Mouse (Mus musculus) limb, embryonic 10.5 days (tissue): ENCODE results near the gene Olfr588-ps1. TPM values are rescaled to one million over a fixed set of nuclear protein-coding genes. Genes with fewer than 3 reads are reported as not detected.
"Not testable (repeated sequence)": the region's sequence is repeated elsewhere in the genome, so short reads cannot be mapped to it uniquely, and the experiment has no call there.

Experiments
- DNase-seq: peaks from one replicate; pipeline ENCODE4 v3.0.0-alpha.2; 2017; ENCODE audit warnings: low spot score
- H3K27ac ChIP-seq: fragments of 300-500 bp; sonication (generic); 2 replicates; pipeline ENCODE4 v1.5.1; 2016; ENCODE audit warnings: mild to moderate bottlenecking
- H3K27me3 ChIP-seq: fragments of 300-500 bp; sonication (generic); 2 replicates; pipeline ENCODE4 v1.6.1; 2016; ENCODE audit warnings: low read depth, mild to moderate bottlenecking; ENCODE audit not compliant: poor library complexity, severe bottlenecking
- H3K36me3 ChIP-seq: fragments of 300-500 bp; sonication (generic); 2 replicates; pipeline ENCODE4 v1.6.1; 2016; ENCODE audit warnings: mild to moderate bottlenecking, moderate library complexity
- H3K4me1 ChIP-seq: fragments of 300-500 bp; sonication (generic); 2 replicates; pipeline ENCODE4 v1.6.1; 2016
- H3K4me3 ChIP-seq: fragments of 300-500 bp; sonication (generic); 2 replicates; pipeline ENCODE4 v1.5.1; 2016; ENCODE audit warnings: mild to moderate bottlenecking, moderate library complexity
- H3K9me3 ChIP-seq: fragments of 300-500 bp; sonication (generic); replicated peaks from 2 replicates; pipeline ENCODE4 v1.6.1; 2016; ENCODE audit warnings: mild to moderate bottlenecking
- WGBS: fragments of 180-500 bp; shearing (Covaris S2); methylation state at CpG from one replicate; pipeline ENCODE4 v1.1.7; 2016; 5-methylcytosine and 5-hydroxymethylcytosine counted together
- polyA plus RNA-seq: library from polyadenylated mRNA; unstranded; fragments of >200 nt; fragmentation: Nextera tagmentation; extraction: Ambion mirVana; gene quantifications from 2 replicates; pipeline ENCODE4 v1.2.1, GENCODE M21; 2016

The Olfr588-ps1 gene
- not detected in 2 replicates for polyA plus RNA-seq

DNA sequence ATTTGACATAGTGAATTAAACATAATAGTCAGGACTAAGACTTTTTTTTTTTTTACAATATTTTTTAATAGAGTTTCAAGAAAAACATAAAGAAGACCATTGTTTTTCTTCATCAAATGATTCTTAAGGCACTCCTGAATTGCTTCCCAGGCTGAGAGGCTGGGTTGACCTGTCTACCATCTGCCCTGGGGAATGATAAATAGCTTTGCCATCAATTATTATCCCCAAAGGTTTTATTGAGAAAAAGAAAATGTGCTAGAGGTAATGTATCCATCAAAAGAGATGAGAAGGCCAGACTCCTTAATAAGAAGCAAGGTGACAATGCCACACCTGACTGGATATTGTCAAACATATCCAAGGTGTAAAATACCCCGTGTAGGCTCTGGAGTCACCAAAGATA is at the start of gene Olfr588-ps1:
Olfr588-ps1 (plus strand) TSS at position 301 of the 400 bp plus-strand sequence.
- H3K27ac ChIP-seq = no peak within 1 kb of the TSS
- WGBS = 88% methylated on average over 1 of the region's 1 CpGs

DNA sequence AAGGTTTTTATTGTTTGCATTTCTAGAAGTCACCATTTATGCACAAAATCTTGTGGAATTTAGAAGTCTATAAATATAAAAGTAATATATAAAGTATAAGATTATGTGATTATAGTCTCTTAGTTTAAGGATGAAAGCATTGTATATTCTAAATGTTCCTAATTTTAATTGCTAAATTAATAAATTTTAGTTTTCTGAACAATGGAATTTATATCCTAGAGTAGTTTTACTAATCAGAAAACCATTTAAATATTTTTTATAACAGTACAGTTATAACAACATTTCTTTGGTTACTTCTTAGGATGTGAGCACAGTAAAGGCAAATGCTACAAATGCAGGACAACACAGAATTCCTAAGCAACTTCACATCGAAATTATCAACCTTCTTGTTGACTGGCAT is 43.3 kb upstream of the Olfr588-ps1 start, which contains the start of gene Olfr585:
Olfr585 (plus strand) TSS at position 301 of the 400 bp plus-strand sequence.
- H3K36me3 ChIP-seq = no peaks in the 10 kb centered on the region
- H3K9me3 ChIP-seq = no peaks in the 10 kb centered on the region
- no peak for DNase-seq
- no peak within 1 kb of the TSS for H3K4me3 ChIP-seq
- H3K27ac ChIP-seq = no peak within 1 kb of the TSS
- H3K27me3 ChIP-seq = no peaks in the 10 kb centered on the region
- 86% methylated on average over 1 of the region's 1 CpGs for WGBS
- H3K4me1 ChIP-seq = no peaks in the 10 kb centered on the region

More for the DNA sequence above, at the start of gene Olfr588-ps1:
- no peaks in the 10 kb centered on the region for H3K36me3 ChIP-seq
- no peaks in the 10 kb centered on the region for H3K27me3 ChIP-seq
- DNase-seq = no peak
- no peaks in the 10 kb centered on the region for H3K4me1 ChIP-seq
- H3K9me3 ChIP-seq = no peaks in the 10 kb centered on the region
- H3K4me3 ChIP-seq = no peak within 1 kb of the TSS

DNA sequence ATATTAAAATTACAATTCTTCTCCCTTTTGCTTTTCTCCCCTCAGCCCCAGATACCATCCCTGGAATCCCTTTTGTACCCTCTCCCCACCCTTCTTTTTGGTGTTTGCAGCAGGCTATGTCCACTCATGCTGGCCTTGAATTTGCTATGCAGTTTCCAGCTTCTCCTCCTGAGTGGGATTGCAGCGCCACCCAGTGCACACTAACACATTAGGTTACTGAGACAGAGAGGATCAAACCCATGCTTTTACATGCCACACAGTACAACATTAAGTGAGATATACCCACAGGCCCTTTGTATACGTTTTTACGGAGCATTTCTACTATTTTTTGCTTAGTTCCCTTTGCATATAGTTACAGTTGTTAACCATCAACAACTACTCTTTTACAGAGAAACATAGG is 21.3 kb upstream of the Olfr588-ps1 start:
- Histone ChIP-seq H3K4me3 (no peak overlapping the region), H3K4me1 (no peaks in the 10 kb centered on the region), H3K27me3 (no peaks in the 10 kb centered on the region), H3K36me3 (no peaks in the 10 kb centered on the region), H3K27ac (no peak overlapping the region), H3K9me3 (no peaks in the 10 kb centered on the region)
- WGBS = 54% methylated on average over 3 of the region's 3 CpGs
- no peak for DNase-seq

DNA sequence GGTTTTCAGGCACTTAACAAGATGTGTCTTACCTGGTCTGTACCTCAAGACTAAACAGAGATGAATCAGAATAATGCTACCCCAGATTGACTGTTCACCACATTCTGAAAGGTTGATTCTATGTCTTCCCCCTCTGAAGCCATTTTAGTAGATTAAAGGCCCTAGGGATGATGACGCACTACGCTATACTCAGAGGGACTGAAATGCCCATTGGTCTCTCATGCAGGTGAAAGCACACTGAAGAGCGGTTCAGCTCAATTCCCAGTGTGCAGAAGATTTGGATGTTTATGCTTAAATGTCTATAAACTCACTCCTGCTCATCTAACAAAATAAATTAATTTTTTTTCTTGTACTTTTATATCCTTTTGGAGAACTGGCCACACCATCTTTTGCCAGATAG is 15.1 kb upstream of the Olfr588-ps1 start, which contains the start of gene Olfr586:
Olfr586 (minus strand) TSS at position 101 of the 400 bp plus-strand sequence.
- Histone ChIP-seq H3K4me3 (no peak within 1 kb of the TSS), H3K27me3 (no peaks in the 10 kb centered on the region), H3K4me1 (no peaks in the 10 kb centered on the region), H3K9me3 (no peaks in the 10 kb centered on the region), H3K36me3 (no peaks in the 10 kb centered on the region), H3K27ac (no peak within 1 kb of the TSS)
- 94% methylated on average over 3 of the region's 3 CpGs for WGBS
- no peak for DNase-seq

DNA sequence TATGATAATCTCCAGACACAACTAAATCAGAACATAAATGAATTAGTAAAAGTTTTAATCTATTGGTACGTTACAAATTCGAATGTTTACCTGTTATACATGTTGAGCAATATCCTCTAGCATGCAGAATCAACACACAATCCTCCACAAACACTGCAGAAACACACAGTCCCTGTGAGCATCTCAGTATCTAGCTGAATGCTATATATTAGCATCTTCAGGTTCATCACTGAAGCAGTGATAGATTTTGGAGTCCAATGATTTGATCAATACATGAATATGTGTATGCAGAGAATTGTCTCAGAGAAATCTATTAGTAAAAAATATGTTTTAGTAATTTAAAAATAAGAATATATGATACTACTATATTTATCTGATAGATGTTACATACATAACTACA is 15.6 kb downstream of the Olfr588-ps1 start, which contains the start of gene Olfr589:
Olfr589 (minus strand) TSS at position 101 of the 400 bp plus-strand sequence.
- Histone ChIP-seq H3K36me3 (no peaks in the 10 kb centered on the region), H3K27ac (no peak within 1 kb of the TSS), H3K9me3 (no peaks in the 10 kb centered on the region), H3K4me3 (no peak within 1 kb of the TSS), H3K4me1 (no peaks in the 10 kb centered on the region), H3K27me3 (no peaks in the 10 kb centered on the region)
- WGBS = 75% methylated on average over 2 of the region's 2 CpGs
- DNase-seq = no peak

DNA sequence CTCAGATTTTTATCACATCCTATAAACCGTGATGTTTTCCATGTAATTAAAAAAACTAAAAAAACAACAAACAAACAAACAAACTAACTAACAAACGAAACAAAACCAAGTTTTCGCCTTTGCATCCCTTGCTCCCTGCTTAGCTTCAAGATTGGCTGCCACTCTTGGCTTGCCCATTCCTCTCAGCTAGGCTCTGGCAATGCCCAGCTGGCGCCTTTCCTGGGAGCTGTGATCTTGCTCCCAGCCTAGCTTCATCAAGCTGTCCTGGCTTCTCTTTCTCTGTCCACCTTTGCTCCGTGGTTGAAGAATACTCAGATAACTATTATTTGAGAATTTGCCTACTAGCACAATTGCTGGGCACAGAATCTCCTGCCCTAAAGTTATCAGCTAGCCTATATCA is 29.0 kb downstream of the Olfr588-ps1 start:
- H3K4me3 ChIP-seq = no peak overlapping the region
- H3K36me3 ChIP-seq = no peaks in the 10 kb centered on the region
- WGBS = 84% methylated on average over 5 of the region's 5 CpGs
- H3K27ac ChIP-seq = no peak overlapping the region
- no peak for DNase-seq
- H3K27me3 ChIP-seq = no peaks in the 10 kb centered on the region
- no peaks in the 10 kb centered on the region for H3K4me1 ChIP-seq
- H3K9me3 ChIP-seq = no peaks in the 10 kb centered on the region

DNA sequence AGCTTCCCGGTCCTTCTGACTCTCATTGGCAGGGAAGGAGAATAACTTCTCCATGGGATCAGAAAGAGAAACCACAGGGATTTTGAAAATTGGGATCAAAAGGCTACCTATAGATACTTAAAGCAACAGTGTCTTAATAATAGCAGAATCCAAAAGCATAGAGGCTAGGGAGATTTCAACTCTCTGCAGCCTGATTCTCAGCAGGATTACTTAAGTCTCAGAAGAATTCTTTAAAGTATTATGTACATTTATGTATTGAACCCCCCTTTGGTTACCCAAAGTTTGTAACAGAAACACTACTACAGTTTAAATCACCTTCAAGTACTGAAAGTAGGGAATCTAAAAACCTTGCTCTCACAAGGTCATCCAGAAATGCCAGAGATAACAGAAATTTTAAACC is 37.6 kb downstream of the Olfr588-ps1 start, which contains the start of gene Olfr591:
Olfr591 (minus strand) TSS at position 101 of the 400 bp plus-strand sequence.
- 69% methylated on average over 1 of the region's 1 CpGs for WGBS
- Histone ChIP-seq H3K27me3 (no peaks in the 10 kb centered on the region), H3K9me3 (no peaks in the 10 kb centered on the region), H3K36me3 (no peaks in the 10 kb centered on the region), H3K4me3 (no peak within 1 kb of the TSS), H3K4me1 (no peaks in the 10 kb centered on the region), H3K27ac (no peak within 1 kb of the TSS)
- DNase-seq = no peak

DNA sequence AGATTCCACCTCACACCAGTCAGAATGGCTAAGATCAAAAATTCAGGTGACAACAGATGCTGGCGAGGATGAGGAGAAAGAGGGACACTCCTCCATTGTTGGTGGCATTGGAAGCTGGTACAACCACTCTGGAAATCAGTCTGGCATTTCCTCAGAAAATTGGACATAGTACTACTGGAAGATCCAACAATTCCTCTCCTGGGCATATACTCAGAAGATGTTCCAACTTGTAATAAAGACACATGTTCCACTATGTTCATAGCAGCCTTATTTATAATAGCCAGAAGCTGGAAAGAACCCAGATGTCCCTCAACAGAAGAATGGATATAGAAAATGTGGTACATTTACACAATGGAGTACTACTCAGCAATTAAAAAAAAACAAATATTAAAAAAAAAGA is 43.8 kb downstream of the Olfr588-ps1 start, which contains the start of gene Olfr592:
Olfr592 (plus strand) TSS at position 301 of the 400 bp plus-strand sequence.
- 82% methylated on average over 1 of the region's 1 CpGs for WGBS
- DNase-seq, H3K4me1 ChIP-seq, H3K36me3 ChIP-seq, H3K27me3 ChIP-seq, H3K27ac ChIP-seq, H3K4me3 ChIP-seq, H3K9me3 ChIP-seq: not testable (repeated sequence)

Other genes with a start within 250 kb of the Olfr588-ps1 start
- gene Olfr569, start 250.0 kb upstream of the Olfr588-ps1 start, polyA plus RNA-seq = not detected in 2 replicates
- not detected in 2 replicates for gene Olfr570, start 246.3 kb upstream of the Olfr588-ps1 start, polyA plus RNA-seq
- not detected in 2 replicates for gene Olfr571, start 223.3 kb upstream of the Olfr588-ps1 start, polyA plus RNA-seq
- not detected in 2 replicates for gene Olfr572, start 216.5 kb upstream of the Olfr588-ps1 start, polyA plus RNA-seq
- not detected in 2 replicates for gene Olfr573-ps1, start 198.3 kb upstream of the Olfr588-ps1 start, polyA plus RNA-seq
- not detected in 2 replicates for gene Olfr574, start 192.4 kb upstream of the Olfr588-ps1 start, polyA plus RNA-seq
- not detected in 2 replicates for gene Olfr575, start 182.1 kb upstream of the Olfr588-ps1 start, polyA plus RNA-seq
- not detected in 2 replicates for gene Olfr576, start 178.2 kb upstream of the Olfr588-ps1 start, polyA plus RNA-seq
- gene Olfr577, start 164.9 kb upstream of the Olfr588-ps1 start, polyA plus RNA-seq = not detected in 2 replicates
- gene Olfr578, start 151.6 kb upstream of the Olfr588-ps1 start, polyA plus RNA-seq = not detected in 2 replicates
- gene Olfr582, start 102.9 kb upstream of the Olfr588-ps1 start, polyA plus RNA-seq = not detected in 2 replicates
- gene Olfr583, start 89.6 kb upstream of the Olfr588-ps1 start, polyA plus RNA-seq = not detected in 2 replicates
- gene Olfr584, start 59.0 kb upstream of the Olfr588-ps1 start, polyA plus RNA-seq = not detected in 2 replicates
- gene Olfr585, start 43.2 kb upstream of the Olfr588-ps1 start, polyA plus RNA-seq = not detected in 2 replicates
- not detected in 2 replicates for gene Olfr586, start 15.2 kb upstream of the Olfr588-ps1 start, polyA plus RNA-seq
- not detected in 2 replicates for gene Olfr589, start 15.5 kb downstream of the Olfr588-ps1 start, polyA plus RNA-seq
- gene Olfr591, start 37.5 kb downstream of the Olfr588-ps1 start, polyA plus RNA-seq = not detected in 2 replicates
- not detected in 2 replicates for gene Olfr592, start 43.9 kb downstream of the Olfr588-ps1 start, polyA plus RNA-seq
- gene Olfr593, start 71.0 kb downstream of the Olfr588-ps1 start, polyA plus RNA-seq = not detected in 2 replicates
- not detected in 2 replicates for gene Olfr594, start 76.1 kb downstream of the Olfr588-ps1 start, polyA plus RNA-seq
- not detected in 2 replicates for gene Usp17ld, start 111.6 kb downstream of the Olfr588-ps1 start, polyA plus RNA-seq
- gene Olfr596, start 164.8 kb downstream of the Olfr588-ps1 start, polyA plus RNA-seq = not detected in 2 replicates
- gene Olfr597, start 175.4 kb downstream of the Olfr588-ps1 start, polyA plus RNA-seq = not detected in 2 replicates
- not detected in 2 replicates for gene Olfr598, start 182.7 kb downstream of the Olfr588-ps1 start, polyA plus RNA-seq
- not detected in 2 replicates for gene Olfr599, start 195.0 kb downstream of the Olfr588-ps1 start, polyA plus RNA-seq
- gene Olfr600, start 208.8 kb downstream of the Olfr588-ps1 start, polyA plus RNA-seq = not detected in 2 replicates
- gene Olfr601, start 221.8 kb downstream of the Olfr588-ps1 start, polyA plus RNA-seq = not detected in 2 replicates
- not detected in 2 replicates for gene Olfr603, start 245.3 kb downstream of the Olfr588-ps1 start, polyA plus RNA-seq